Comparison of ENCODE assay signal across 8 mouse cellular contexts in the genomic region with DNA sequence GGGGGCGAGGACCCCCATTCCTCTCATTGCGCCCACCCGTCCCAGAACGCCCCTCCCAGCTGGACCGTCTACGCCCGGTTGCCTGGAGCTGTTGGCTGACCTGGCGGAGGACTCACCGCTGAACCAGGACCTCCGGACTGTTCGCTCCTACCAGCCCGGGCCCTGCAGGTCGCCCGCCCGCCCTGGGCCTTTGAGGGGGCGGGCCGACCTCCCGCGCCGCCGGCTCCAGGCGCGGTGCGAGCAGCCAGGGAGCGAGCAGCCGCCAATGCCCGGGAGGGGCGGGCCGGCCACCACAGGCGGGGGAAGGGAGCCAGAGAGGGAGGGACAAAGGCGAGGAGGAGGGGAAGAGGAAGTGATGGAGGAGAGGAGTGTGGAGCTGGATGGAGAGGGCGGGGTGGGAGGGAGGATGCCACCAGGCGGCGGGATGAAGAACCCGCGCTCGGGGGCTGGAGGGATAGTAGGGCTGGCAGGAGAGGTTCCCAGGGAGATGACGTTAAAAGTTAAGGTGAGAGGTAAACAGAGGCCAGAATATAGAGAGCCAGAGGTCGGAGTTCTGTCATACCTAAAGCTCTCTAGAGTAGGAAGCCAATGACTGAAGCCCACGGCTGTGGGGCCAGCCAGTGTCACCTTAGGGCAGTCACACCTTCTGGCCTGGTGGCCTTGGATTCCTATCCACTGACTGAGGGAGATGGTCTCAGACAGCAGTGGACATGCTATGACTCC. TPM values are rescaled to one million over a fixed set of nuclear protein-coding genes. Genes with fewer than 3 reads are reported as not detected.
DNase-seq lines count a peak whose midpoint lies in the region; ATAC-seq lines count a peak whose summit lies in the region.

No protein-coding gene starts in this region.

- peak overlapping the region; percentile 79 for H3K4me3 ChIP-seq in hindbrain, embryonic 13.5 days

- DNase-seq in R1 (ENCODE audit: low read depth, low spot score) = peak; percentile 85
- peak; percentile 96 to 97 for DNase-seq in cerebellum, postnatal 10 days
- peak; percentile 72 to 76 for DNase-seq in frontal cortex, postnatal 14 days (ENCODE audit: low spot score in 2 of 2)
- DNase-seq in layer of hippocampus, postnatal 36 days = peak; percentile 86 to 87
- DNase-seq in lung, postnatal 14 days = peak; percentile 86
- peak; percentile 81 for DNase-seq in retina, embryonic 14.5 days (ENCODE audit: low spot score)
- peak; percentile 85 for DNase-seq in urinary bladder, postnatal 25 days (ENCODE audit: low spot score)

- 2% methylated on average over 39 of the region's 40 CpGs for WGBS in hindbrain, embryonic 13.5 days

- H3K27me3 ChIP-seq in hindbrain, embryonic 13.5 days = no peaks in the 10 kb centered on the region

- H3K4me1 ChIP-seq in hindbrain, embryonic 13.5 days (replicated peaks) = peaks cover 83% of the 10 kb centered on the region

- H3K27ac ChIP-seq in hindbrain, embryonic 13.5 days = peak overlapping the region; percentile 89

- H3K9ac ChIP-seq in hindbrain, embryonic 13.5 days = peak overlapping the region; percentile 92

- peak overlapping the region; percentile 88 for H3K4me2 ChIP-seq in hindbrain, embryonic 13.5 days

- ATAC-seq in hindbrain, embryonic 13.5 days (ENCODE audit: low FRiP score) = peak; percentile 75

- peaks cover 20% of the 10 kb centered on the region for H3K36me3 ChIP-seq in hindbrain, embryonic 13.5 days

- no peaks in the 10 kb centered on the region for H3K9me3 ChIP-seq in hindbrain, embryonic 13.5 days

RNA-seq across cellular contexts. Expression of gene Phldb1, which starts 13.7 kb away (rescaled TPM):
- 44.5 and 48.8 TPM in 2 replicates for polyA plus RNA-seq in hindbrain, embryonic 13.5 days (2015; fragmentation: Nextera tagmentation; extraction: Ambion mirVana)
- 10 to 100 TPM; 88.5 to 95.6 TPM for total RNA-seq in layer of hippocampus, postnatal 36 days (2021)

RNA-seq across cellular contexts. Expression of gene Arcn1, which starts 46.3 kb away (rescaled TPM):
- 142 and 143 TPM in 2 replicates for polyA plus RNA-seq in hindbrain, embryonic 13.5 days (2015; fragmentation: Nextera tagmentation; extraction: Ambion mirVana)
- 100 to 1,000 TPM; 104 to 112 TPM for total RNA-seq in layer of hippocampus, postnatal 36 days (2021)

RNA-seq across cellular contexts. Expression of gene Ift46, which starts 46.4 kb away (rescaled TPM):
- polyA plus RNA-seq in hindbrain, embryonic 13.5 days (2015; fragmentation: Nextera tagmentation; extraction: Ambion mirVana) = 158 and 163 TPM in 2 replicates
- total RNA-seq in layer of hippocampus, postnatal 36 days (2021) = 10 to 100 TPM; 68.1 to 69.1 TPM

RNA-seq across cellular contexts. Expression of gene Treh, which starts 48.3 kb away (rescaled TPM):
- not detected in 2 replicates for polyA plus RNA-seq in hindbrain, embryonic 13.5 days (2015; fragmentation: Nextera tagmentation; extraction: Ambion mirVana)
- not detected for total RNA-seq in layer of hippocampus, postnatal 36 days (2021)

Comparison
In these comparisons a context has a peak if more than half of its experiments do, and no peak if none do; other contexts are left out.
1. Peak in every context shown above with its lines: DNase-seq, ATAC-seq, H3K4me3 ChIP-seq and H3K27ac ChIP-seq.